Mouse (Mus musculus) subcutaneous adipose tissue, adult 2 months (tissue): ENCODE measurements around the gene Smc1b. TPM values are rescaled to one million over a fixed set of nuclear protein-coding genes. Genes with fewer than 3 reads are reported as not detected.

Source experiments
- polyA plus RNA-seq: library from polyadenylated mRNA; depleted of rRNA; stranded (reverse); fragments of >200 nt; gene quantifications from 2 replicates; pipeline ENCODE4 v1.2.3, GENCODE M21; 2012; ENCODE audit warnings: low replicate concordance; rRNA removed

The Smc1b gene
- not detected in 2 replicates for polyA plus RNA-seq

DNA sequence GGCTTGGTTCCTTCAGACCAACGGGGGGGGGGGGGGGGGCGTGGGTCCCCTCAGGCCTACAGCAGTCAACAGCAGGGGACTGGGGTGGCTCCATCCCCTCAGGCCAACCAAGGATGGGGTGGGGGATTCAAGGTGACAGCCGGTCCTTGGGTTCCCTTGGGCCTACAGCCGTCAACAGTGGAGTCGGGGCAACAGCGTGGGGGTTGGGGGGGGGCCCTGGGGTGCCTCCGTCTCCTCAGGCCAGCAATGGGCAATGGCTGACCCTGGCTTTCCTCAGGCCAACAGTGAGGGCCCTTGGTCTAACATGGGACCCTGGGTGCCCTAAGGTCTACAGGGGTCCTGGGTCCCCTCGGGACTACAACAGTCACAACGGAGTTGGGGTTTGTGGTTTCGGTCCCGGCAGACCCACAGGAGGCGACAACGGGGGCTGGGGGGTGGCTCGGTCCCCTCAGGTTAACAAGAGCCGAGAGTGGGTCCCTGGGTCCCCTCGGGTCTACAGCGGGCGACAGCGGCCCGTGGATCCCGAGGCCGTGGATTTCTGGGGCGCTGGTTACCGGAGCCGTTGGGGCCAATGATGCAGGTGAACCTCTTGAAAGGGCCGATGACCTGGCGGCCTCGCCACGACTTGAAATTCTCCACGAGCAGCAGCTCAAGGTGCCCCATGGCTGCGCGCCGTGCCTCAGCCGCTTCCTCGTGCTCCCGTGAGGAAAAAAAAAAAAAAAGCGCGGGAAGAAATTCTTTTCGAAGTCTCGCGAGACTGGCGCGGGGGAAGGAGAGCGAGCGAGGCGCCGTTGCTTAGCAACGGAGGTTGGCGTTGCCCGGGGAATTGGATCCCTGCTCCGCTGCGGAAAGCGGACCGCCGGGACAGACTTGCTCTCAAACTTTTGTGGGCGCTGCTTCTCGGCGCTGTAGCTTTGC, at the start of gene Smc1b, which contains the start of gene Ribc2:
Gene Smc1b (minus strand): TSS at position 690 of the 918 bp plus-strand sequence.
Gene Ribc2 (plus strand): TSS at position 804 of the 918 bp plus-strand sequence.

DNA sequence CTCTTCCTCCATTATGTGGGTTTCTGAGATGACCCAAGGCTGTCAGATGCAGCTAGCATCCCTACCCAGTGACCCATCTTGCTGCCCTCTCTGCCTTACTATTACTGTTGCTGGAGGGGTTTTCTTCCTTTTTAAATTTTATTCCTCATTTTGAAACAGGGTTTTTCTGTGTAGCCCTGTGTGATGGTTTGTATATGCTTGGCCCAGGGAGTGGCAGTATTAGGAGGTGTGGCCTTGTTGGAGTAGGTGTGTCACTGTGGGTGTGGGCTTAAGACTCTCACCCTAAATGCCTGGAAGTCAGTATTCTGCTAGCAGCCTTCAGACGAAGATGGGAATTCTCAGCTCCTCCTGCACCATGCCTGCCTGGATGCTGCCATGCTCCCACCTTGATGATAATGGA, 103.1 kb downstream of the Smc1b start, which contains the start of gene Fam118a:
Gene Fam118a (plus strand): TSS at position 301 of the 400 bp plus-strand sequence.

DNA sequence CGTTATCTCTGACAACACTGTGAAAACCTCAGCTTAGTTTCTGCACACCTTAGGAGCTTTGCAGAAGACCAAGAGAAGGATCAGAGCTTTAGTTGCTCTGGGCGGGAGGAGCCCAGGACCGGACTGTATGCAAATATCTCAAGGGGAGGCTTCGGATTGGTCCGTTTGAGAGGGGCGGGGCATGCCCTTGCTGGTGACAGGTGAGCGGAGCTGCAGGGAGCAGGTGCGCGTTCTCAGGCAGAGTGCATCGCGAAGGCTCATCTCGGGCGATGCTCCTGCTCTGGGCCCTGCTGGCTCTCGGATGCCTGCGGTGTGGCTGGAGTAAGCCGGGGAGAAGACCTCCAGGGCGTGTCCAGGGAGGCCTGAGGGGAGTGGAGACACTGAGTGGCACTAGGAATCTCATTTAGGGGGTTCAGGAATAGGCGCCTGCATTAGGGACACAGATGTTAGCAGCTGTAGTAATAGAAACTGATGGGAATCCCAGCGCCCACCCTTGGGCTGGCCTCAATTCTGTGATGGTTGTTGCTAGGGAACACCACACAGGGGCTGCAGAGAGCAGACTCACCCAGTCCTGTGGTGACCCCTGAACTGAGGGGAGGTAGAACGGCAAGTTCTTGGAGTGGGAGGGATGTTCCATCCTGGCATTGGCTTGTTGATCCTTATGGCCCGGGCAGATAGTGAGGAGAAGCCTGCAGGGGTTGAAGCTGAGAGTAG, 114.7 kb downstream of the Smc1b start, which contains the start of gene Upk3a:
Gene Upk3a (plus strand): TSS at position 191 of the 714 bp plus-strand sequence.

Other genes with a start within 250 kb of the Smc1b start
- 0.30 and 0.35 TPM in 2 replicates for gene Gm29666, start 211.9 kb downstream of the Smc1b start, polyA plus RNA-seq
- 6.6 and 10.7 TPM in 2 replicates for gene Nup50, start 208.6 kb downstream of the Smc1b start, polyA plus RNA-seq
- gene 5031439G07Rik, start 143.4 kb downstream of the Smc1b start, polyA plus RNA-seq = 20.6 and 31.0 TPM in 2 replicates
- gene Upk3a, start 114.8 kb downstream of the Smc1b start, polyA plus RNA-seq = 0.17 and 10.2 TPM in 2 replicates
- 7.7 and 19.7 TPM in 2 replicates for gene Fam118a, start 103.0 kb downstream of the Smc1b start, polyA plus RNA-seq
- 0.06 TPM in 1 of 2 replicates, not detected in the other for gene Ribc2, start 114 bp upstream of the Smc1b start, polyA plus RNA-seq
- gene Fbln1, start 74.0 kb upstream of the Smc1b start, polyA plus RNA-seq = 66.7 and 288 TPM in 2 replicates
- gene Atxn10, start 204.3 kb upstream of the Smc1b start, polyA plus RNA-seq = 127 and 129 TPM in 2 replicates